Mouse (Mus musculus) embryo, embryonic 11.5 days (tissue): Measurements from ENCODE around the gene Gm21541.
"Not testable (repeated sequence)": the region's sequence is repeated elsewhere in the genome, so short reads cannot be mapped to it uniquely, and the experiment has no call there.

ENCODE experiments used
- DNase-seq: peaks from one replicate; pipeline ENCODE4 v3.0.0-alpha.2; 2012; ENCODE audit warnings: low read depth, low spot score

The Gm21541 gene

GRCm38 (mm10) chr4:41903310-41903709 lies at the start of gene Gm21541:
Gm21541 (plus strand) TSS chr4:41903610.
- DNase-seq: not testable (repeated sequence)

DNA sequence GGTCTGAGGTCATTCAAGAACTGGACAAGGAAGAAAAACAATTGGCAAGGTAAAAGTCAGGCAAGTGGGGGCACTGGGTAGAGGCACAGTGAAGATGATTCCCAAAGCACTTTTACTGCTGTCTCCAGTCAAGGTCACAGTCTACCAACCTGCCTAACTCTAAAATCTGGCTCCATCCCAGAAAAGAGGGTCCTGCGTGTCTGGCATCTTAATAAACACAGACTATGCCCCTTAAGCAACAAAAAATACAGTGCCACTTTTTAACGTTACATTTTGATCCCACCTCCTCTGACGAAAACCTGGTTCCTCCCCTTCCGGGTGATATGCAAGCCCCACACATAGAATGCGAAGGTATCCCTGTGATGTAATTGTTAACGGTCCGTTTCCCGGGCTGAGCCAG lies 37.9 kb downstream of the Gm21541 start, which contains the start of gene Gm20878:
Gene Gm20878 (plus strand): TSS at position 301 of the 400 bp plus-strand sequence.
- DNase-seq: not testable (repeated sequence)
